Mouse (Mus musculus): ENCODE measurements around the gene Fignl2.

Fignl2 gene

GRCm38 (mm10) chr15:101011352-101011751, 67.0 kb downstream of the Fignl2 start:
- peak; percentile 68 for DNase-seq (ENCODE audit: low read depth, low spot score)

GRCm38 (mm10) chr15:101008386-101009010, 69.9 kb downstream of the Fignl2 start:
- DNase-seq (ENCODE audit: low read depth, low spot score): no peak

GRCm38 (mm10) chr15:101007236-101007635, 71.1 kb downstream of the Fignl2 start:
- no peak for DNase-seq (ENCODE audit: low read depth, low spot score)

GRCm38 (mm10) chr15:101006251-101007040, 71.9 kb downstream of the Fignl2 start:
- peak; percentile 64 for DNase-seq (ENCODE audit: low read depth, low spot score)

GRCm38 (mm10) chr15:101005717-101006116, 72.7 kb downstream of the Fignl2 start:
- DNase-seq (ENCODE audit: low read depth, low spot score): no peak

- DNase-seq (ENCODE audit: low read depth, low spot score): no peak
Measured at GRCm38 (mm10) chr15:101004538-101004937, 73.8 kb downstream of the Fignl2 start.

- no peak for DNase-seq (ENCODE audit: low read depth, low spot score)
Measured at GRCm38 (mm10) chr15:101002466-101002865, 75.9 kb downstream of the Fignl2 start.

- no peak for DNase-seq (ENCODE audit: low read depth, low spot score)
Measured at GRCm38 (mm10) chr15:101001685-101002084, 76.7 kb downstream of the Fignl2 start.
